Mouse (Mus musculus) liver, postnatal 0 days (tissue): ENCODE data around the gene Car11.

Source experiments
- CTCF ChIP-seq: sonication (generic); IDR thresholded peaks from 2 replicates; pipeline ENCODE4 v1.5.1; 2016; ENCODE audit warnings: antibody characterized with exemption, low read depth
- EP300 ChIP-seq: IDR thresholded peaks from 2 replicates; pipeline ENCODE4 v1.6.1; 2016; ENCODE audit warnings: antibody characterized with exemption, low read depth, mild to moderate bottlenecking

DNA sequence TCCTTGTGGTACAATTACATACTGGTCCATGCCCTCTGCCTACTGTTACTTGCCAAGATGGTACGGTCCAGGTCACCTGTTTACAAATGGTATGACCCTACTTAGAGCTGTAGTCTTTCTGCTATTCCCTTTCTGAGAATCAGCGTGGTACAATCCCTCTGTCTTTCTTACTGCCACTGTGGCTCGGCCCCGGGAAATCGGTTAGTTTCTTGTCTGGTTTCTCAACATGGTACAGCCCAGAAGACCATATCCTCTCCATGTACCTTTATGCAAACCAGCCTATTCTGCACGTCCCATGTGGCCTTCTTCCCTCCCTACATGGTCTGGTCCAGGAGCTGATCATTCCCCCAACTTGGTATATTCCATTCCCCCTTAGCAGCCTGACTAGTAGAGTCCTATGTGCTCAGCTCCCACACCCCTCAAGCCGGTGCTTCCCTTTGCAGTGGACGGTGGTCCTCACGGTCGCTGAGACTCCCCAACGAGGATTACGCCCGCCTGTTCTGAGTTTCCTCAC is 4.5 kb downstream of the Car11 start:
- TF ChIP-seq CTCF (no peak), EP300 (no peak)
